Mouse (Mus musculus) right cerebral cortex, postnatal 25 days (tissue): ENCODE measurements around the gene Strbp.

Source experiments
- DNase-seq: peaks from one replicate; pipeline ENCODE4 v3.0.0; 2022

Strbp gene

DNA sequence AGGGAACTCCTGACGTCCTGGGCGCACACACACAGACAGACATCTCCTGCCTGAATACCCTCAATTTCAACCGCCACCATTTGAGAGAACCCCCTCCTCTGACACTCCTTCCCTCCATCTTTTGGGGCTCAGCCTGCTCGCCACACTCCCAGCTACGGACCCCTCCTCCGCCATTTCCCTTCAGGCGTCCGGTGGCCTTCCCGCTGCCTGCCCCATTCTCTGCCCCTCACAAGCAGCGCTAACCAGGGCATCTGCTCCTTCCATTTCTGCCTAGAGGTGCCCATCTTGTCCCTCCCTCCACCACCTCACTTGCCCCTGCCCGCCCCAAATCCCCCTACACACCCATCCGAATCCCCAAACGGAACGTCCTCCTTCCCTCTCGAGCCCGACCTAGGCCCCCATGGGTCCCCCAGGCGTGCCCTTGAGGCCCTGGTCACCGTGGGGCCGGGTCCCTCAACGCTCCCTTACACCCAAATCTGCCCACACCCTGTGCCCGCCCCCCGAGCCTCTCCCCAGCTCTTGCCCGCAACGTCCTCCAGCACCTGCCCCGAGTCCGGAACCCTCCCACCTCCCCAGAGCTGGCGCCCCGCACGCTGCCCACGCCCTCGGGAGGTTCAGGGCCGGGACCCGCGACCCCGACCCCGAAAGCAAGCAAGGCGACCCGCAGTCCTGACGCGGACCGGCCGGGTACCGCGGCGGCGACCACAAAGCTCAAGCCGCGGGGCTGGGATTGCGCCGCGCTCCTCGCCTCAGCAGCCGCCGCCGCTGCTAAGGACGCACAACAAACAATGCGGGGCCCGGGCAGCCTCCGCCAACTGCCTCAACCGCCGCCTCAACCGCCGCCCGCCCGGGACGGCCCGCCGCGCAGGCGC lies 1.1 kb downstream of the Strbp start:
- no peak for DNase-seq

DNA sequence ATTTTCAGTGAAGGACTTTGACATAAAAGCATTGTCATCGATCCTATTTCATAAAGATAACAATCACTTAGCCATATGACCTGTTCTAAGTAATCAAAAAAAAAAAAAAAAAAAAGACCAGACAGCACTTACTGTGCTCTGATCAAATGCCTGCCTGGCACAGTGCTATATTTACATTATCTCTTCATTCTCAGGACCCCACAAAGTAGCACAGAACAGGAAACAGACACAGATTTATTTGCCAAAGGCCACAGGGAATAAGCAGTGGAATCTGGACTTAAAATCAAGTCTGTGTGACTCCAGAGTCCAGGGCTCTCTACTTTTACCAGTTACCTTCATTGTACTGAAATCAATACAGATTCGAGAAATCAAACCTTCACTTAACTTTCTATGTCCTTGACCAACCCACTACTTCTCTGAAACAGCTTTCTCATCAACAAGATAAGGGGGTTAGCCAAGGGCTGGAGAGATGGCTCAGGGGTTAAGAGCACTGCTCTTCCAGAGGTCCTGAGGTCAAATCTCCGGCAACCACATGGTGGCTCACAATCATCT lies 14.5 kb downstream of the Strbp start:
- no peak for DNase-seq

GRCm38 (mm10) chr2:37687031-37687430 lies 16.6 kb downstream of the Strbp start:
- no peak for DNase-seq

GRCm38 (mm10) chr2:37684864-37685263 lies 18.8 kb downstream of the Strbp start:
- DNase-seq, result no peak

DNA sequence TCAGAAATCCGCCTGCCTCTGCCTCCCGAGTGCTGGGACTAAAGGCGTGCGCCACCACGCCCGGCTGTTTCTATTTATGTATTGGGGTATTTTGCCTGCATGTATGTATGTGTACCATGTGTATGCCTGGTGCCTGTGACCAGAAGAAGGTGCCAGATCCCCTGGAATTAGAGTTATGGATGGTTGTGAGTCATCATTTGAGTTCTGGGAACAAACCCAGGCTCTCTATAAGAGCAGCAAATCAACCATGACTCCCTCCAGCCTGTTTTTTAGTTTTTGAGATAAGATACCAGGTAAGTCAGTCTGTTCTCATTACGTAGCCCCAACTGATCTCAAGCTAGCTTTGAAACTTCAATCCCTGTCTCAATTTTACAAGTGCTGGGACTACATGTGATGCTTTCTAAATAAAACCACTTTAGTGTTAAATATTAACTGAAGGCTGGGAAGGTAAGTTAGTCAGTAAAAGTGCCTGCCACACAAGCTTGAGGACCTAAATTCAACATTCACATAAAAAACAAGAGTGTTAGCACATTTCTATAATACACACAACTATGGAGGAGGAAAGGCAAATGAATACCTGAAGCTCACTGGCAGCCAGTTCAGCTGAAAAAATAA lies 21.4 kb downstream of the Strbp start:
- no peak for DNase-seq

GRCm38 (mm10) chr2:37651086-37651485 lies 52.6 kb downstream of the Strbp start:
- DNase-seq, result no peak

- no peak for DNase-seq
Measured at GRCm38 (mm10) chr2:37649590-37649989, 54.1 kb downstream of the Strbp start.

- DNase-seq, result no peak
Measured at GRCm38 (mm10) chr2:37648966-37649365, 54.7 kb downstream of the Strbp start.

- no peak for DNase-seq
Measured at GRCm38 (mm10) chr2:37623343-37623742, 80.3 kb downstream of the Strbp start.

- no peak for DNase-seq
Measured at GRCm38 (mm10) chr2:37587919-37588318, 115.7 kb downstream of the Strbp start.

GRCm38 (mm10) chr2:37578185-37578584 lies 125.5 kb downstream of the Strbp start:
- no peak for DNase-seq

- DNase-seq, result no peak
Measured at GRCm38 (mm10) chr2:37576661-37577060, 127.0 kb downstream of the Strbp start.

DNA sequence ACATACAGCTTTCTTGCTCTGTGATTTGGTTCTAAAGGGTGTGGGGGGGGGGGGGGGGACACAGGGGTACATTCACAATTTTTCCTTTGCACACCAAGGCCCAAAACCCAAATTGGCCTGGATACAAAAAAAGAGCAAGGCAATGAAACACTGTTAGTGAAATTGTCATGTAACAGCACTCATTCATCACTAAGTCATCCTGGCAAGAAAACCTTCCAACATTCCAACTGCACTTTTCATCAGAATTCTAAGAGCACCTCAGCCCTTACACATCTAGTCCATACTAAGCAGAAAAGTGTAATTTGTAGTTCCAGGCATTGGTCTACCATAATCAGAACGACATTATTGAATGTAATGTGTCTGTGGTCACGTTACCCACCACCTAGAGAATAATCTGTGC lies 131.5 kb downstream of the Strbp start:
- DNase-seq, result no peak

GRCm38 (mm10) chr2:37570703-37571102 lies 133.0 kb downstream of the Strbp start:
- no peak for DNase-seq

DNA sequence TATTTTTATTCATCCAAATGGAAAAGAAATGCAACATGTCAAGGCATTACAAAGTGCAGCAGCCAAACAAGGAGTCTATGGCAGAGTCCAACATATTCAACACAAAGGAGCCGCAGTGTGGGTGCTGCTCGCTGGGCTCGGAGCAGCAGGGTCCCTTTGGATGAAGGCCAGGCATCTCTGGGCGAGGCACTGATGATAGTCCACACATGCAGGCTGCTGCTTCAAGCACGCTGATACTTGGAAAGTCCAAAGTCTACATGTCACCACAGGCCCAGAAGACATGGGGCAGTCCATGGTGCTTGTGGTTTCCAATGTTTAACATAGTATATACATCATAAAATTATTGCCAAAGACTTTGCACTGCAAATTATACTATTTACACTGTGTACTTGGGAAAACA lies 133.8 kb downstream of the Strbp start:
- DNase-seq, result no peak

DNA sequence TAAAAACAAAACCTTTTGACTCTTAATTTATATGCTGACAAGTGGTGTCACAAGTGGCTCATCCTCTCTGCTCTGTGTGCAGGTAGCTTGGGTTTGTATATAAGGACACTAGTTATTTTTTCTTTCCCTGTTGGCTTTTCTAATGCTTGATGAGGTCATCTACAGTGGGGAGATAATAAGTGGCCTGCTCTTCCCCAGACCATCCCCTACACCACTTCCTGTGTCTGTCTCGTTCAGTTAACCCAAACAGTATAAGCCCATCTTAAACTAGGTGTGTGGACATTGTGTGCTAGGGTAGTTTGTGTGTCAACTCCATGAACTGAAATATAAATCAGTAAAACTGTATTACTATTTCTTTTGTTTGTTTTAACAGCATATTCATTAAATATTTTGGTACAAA lies 137.6 kb downstream of the Strbp start:
- no peak for DNase-seq

DNA sequence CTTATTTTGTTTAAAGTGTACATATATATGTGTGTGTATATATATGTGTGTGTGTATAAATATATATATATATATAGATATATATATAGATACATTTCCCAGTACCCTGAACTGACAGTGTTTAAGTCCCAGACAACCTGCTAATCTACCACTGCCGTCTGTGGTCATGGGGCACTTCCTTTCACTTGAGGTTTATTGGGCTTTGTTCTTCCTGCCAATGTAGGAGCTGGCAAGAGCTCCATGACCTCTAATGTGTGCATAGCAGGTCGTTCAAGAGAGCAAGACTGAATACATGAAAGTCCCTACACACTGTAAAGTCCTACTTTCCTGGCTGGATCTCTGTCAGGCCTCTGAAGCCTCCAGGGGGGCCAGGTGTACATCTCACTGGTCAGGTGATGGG lies 138.1 kb downstream of the Strbp start:
- DNase-seq, result no peak

- no peak for DNase-seq
Measured at GRCm38 (mm10) chr2:37556366-37556765, 147.3 kb downstream of the Strbp start.

DNA sequence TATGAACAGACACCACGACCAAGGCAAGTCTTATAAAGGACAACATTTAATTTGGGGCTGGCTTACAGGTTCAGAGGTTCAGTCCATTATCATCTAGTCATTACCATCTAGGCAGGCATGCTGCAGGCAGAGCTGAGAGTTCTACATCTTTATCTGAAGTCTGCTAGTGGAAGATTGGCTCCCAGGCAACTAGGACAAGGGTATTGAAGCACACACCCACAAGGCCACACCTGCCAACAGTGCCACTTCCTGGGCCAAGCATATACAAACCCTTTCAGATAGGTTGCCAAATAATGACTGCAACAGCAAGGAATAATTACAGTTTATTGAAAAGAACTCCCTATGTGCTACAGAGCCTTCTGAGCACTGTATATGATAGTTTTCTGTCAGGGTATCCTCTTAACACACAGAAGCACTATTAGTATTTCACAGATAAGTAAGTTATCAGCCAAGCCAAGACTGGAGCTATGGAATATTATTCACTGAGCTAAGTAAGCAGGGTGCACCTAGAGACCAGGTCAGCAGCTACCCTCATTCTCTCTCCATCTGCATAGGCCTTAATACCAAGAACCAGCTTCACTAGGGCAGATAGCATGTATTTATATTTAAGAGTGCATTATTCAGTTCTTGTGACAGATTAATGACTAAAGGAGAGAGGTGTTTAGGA lies 154.2 kb downstream of the Strbp start:
- no peak for DNase-seq

DNA sequence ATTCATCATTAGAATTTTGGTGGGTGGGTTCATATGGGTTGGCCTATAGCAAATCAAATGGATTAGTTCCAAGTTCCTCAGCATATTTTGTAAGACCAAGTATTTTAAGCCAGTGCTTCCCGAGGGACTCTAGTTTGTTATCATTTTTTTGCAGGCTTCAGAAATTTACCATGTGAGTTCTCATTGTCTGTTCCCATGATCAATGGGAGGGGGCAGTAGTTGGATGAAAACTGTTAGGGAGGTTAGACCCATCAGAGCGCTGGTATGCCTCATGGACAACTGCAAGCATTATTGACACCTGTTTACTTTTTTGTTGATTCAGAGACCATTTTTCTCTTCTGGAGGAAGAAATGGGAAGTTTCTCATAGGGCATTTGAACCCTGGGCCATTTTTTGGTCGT lies 172.0 kb downstream of the Strbp start:
- DNase-seq, result no peak

- DNase-seq, result no peak
Measured at GRCm38 (mm10) chr2:37530766-37531165, 172.9 kb downstream of the Strbp start.

GRCm38 (mm10) chr2:37529397-37529796 lies 174.3 kb downstream of the Strbp start:
- no peak for DNase-seq

DNA sequence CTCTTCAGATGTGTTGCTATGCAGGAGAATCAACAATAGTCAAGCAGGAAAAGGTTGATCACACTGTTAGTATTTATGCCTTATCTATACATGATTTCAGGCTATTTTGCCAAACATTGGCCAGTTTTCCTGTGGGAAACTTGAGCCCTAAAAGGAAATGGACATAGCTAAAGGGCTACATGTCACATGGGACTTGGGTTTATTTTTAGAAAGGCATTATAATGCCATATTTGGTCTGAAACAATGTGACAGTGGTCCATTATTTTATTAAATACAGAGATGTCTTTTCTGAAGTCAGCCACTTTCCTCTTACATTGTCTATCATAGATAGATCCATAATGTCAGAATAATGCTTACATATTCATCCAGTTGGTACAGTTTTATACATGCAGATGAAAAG lies 176.1 kb downstream of the Strbp start:
- no peak for DNase-seq

DNA sequence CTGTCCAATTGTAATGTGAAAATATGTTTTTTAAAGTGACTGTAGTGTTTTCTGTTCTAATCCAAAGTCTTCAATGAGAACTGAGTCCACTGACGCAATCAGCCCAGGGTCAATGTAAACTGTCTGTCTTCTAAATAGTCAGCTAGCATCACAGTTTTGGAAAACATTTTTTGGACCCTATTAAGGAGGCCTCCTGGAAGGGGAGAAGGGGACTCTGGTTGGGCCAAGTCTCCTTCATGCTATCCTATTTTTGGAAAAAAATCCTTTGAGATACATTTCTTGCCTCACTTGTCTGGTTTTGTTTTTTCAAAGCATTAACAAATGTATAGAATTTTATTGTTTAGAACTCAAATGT lies 184.4 kb downstream of the Strbp start:
- no peak for DNase-seq
